Mouse (Mus musculus): ENCODE measurements at regions not wholly inside any gene's neighbourhood (a gene's known extent, or its start where the extent isn't known, plus 50 kb on each side); places are given as distances from the start of the nearest gene placed in this dataset.

DNA sequence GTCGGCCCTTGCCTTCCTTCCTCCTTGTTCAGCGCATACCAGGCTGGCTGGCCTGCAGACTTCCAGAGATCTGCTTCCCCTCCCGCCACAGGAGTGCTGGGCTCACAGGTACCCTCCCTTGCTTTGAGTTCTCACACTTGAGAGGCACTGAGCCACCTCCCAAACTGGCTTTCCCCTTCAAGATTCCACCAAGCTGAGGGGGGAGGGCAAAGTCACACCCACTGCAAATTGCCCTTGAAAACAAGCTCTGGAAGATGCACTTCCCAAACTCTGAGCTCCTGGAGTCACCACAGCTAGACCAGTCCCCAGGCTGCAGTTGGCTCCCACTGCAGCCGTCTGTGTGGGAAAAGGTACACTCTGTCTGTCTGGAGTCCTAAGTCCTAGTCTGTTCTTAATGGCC, 142.1 kb upstream of the Slc22a12 start:
- DNase-seq (ENCODE audit: low spot score) = no peak

DNA sequence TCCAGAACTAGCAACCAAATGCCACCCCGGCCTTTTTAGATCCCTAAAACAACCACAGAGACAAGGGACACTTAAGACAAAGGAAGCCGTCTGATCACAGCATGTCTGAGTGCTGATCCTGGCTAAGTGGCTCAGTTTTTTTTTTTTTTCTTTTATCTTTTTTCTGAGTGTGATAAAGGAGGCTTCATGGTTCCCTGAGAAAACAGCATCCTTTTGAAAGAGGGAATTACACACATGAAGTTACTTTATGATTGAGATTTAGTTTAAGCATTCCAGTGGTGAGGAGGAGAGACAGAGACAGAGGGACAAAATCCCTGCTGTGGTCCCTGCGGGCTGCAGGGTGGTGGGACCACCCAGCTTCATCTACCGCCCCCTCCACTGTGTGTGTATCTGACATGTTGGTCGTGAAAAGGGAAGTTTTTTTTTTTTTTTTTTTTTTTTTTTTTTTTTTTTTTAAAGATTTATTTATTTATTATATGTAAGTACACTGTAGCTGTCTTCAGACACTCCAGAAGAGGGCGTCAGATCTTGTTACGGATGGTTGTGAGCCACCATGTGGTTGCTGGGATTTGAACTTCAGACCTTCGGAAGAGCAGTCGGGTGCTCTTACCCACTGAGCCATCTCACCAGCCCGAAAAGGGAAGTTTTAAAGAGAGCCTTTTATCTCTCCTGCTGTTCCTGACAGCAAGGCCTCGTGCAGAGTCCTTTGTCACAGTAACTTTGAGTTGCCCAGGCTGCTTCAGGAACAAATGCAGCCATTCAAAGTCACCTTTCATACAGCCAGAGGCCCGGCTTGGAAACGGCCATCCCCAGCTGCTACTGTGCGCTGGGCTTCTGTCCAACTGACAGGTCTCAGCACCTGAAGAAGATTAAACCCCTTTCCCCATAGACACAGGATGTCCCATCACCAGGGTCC, 136.8 kb upstream of the Slc22a12 start:
- DNase-seq (ENCODE audit: low spot score) = no peak

DNA sequence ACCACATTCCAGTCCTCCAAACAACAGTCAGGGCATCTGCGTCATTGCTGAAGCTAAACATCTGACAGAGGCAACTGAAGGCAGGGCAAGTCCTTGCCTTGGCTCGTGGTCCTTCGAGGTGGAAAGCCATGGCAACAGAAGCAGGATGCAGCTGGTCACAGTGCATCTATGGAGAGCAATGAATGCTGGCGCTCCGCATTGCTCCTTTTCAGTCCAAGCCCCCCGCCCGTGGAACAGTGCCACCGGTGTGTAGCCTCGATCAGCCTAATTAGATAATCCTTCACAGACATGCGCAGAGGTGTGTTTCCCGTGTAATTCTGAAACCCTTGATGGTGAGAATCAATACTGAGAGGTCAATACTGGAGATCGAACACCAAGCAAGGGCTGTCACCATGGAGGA, 134.7 kb upstream of the Slc22a12 start:
- no peak for DNase-seq (ENCODE audit: low spot score)

DNA sequence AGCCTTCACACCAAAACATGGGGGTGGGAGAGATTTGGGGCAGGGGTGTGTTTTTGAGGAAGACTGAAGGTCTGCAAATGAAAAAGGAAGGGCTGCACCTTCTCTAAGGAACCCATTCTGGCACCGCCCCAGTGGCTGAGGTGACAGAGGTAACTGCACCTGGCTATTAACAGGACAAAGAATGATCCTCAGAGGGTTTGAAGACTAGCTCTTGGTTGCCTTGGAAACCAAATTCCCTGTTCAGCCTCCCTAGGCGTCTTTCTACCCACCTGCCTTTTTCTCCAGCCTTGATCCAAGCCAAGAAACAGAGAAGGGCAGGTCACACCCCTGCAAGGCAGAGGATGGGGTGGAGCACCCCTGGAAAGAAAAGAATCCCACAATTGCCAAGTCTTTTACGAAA, 132.8 kb upstream of the Slc22a12 start:
- DNase-seq (ENCODE audit: low spot score) = no peak

DNA sequence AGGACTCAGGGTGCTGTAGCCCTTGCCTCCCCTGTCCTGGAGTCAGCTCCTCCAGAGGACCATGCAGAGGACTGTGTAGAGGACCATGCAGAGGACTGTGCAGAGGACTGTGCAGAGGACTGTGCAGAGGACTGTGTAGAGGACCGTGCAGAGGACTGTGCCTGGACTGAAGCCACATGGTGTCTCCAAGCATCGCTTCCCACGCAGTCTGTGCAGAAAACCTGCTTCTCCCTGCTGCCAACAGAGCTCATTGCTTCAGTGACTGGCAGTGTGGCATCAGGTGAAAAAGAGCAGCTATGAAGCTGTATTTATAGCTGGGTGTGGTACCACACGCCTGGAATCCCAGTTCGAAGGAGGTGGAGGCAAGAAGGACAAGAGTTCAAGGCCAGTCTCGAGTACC, 128.9 kb upstream of the Slc22a12 start:
- DNase-seq (ENCODE audit: low spot score) = no peak

DNA sequence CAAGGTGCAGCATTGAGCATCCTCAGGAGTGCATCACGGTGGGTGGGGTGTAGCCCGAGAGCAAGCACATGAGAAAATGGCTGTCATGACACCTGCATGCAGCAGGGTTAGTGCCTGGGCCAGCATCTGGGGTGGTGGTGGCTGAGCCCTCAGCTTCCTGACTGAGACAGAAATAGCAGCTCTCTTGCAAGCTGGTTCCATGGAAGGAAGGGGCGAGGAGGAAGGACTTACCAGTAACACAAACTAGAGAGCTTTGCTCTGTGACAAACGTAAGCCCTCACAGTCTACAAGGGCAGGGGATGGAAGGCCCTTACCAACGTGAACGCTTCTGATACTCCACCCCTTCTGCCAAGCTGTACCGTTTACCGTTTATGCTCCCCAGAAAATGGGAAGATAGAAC, 127.0 kb upstream of the Slc22a12 start:
- no peak for DNase-seq (ENCODE audit: low spot score)

DNA sequence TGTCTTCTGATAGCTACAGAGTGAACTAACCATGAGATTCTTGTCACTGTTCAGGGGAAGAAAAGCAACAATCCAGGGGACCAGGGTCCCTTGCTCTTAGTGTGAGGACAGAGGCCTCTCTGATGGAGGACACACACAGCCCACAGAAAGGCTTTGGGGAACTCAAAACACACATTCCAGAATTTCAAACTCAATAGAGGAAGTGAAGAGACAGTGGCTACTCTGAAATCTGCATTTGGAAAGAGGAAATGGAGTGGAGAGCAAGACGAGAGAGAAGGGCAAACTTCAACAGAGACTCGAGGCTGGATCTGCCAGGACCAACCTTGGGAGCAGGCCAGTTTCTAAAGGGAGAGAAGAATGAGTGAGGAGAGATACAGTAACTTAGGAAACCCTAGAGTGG, 125.7 kb upstream of the Slc22a12 start:
- DNase-seq (ENCODE audit: low spot score) = no peak

DNA sequence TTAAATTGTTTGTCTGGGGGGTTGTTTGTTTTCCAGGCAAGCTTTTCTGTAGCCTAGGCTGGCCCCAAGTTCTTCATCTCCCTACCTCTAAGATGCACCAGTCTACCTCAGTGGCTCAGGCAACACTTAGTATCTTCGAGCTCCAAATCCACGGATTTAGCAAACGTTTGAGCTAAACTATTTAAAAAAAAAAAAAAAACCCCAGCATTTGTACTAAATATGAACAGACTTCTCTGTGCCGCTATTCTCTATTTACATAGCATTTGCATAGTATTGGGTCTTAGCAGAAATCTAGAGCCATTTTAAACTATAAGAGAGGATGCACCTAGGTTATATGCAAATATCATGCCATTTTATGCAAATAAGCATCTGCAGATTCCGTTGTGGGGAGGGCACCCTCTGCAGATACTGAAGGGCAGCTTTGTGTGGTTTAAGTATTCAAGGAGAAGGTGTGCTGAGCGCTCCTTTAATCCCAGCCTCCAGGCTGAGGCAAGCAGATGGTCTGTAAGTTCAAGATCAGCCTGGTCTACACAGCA, 123.4 kb upstream of the Slc22a12 start:
- DNase-seq (ENCODE audit: low spot score) = no peak

DNA sequence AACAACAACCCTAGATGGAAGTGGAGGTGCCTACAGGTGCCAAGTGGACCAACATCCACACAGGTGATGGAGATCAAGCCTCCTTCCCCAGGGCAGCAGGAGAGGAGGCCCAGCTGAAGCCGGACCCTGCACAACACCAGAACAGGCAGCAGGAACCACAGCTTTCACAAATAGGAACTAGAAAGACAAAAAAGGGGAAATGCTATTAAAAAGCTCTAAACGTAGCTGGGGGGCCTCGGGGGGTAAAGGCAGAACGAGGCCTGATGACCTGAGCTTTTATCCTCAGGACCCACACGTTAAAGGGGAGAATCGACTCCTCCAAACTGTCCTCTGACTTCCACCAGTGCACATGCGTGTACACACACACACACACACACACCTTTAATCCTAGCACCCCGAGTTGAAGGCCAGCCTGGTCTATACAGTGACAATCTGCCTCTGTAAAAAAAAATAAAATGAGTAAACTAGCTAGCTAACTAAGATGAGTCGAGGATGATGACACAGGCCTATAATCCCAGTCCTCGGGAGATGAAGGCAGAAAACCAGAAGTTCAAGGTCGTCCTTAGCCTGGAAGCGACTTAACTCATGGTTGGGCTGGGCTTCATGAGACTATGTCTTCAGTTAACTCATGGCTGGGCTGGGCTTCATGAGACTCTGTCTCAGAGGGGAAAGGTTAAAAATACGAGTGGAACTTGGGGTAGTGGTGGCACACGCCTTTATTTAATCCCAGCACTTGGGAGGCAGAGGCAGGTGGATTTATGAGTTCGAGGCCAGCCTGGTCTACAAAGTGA, 122.6 kb upstream of the Slc22a12 start:
- no peak for DNase-seq (ENCODE audit: low spot score)

DNA sequence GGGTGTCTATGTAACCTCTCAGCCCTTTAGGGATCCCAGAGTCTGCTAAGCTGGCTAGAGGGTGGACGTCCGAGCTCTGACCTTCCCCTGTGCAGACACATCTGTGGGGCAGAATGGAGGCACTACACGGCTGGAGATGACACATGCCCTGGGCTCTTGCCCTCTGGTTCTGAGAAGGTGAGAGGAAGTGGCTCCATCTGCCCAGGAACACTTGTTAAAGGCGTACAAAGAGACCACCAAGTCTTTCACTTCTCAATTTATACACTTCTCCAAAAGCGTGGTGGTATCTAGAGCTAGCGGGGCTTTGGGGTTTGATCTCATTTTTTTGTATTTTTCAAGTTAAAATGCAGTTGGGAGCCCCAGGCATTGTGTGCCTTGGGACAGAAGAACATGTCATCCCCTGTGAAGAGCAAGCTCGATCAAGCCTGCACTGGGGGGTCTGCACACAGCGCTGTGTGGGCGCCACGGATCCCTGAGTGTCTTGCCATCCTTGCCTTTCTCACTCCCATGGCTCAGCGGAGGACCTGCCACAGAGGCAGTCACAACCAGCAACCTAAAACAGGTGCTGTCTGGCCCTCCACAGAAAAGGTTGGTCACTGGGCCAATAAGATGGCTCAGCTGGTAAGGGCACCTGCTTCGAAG, 121.6 kb upstream of the Slc22a12 start:
- no peak for DNase-seq (ENCODE audit: low spot score)

DNA sequence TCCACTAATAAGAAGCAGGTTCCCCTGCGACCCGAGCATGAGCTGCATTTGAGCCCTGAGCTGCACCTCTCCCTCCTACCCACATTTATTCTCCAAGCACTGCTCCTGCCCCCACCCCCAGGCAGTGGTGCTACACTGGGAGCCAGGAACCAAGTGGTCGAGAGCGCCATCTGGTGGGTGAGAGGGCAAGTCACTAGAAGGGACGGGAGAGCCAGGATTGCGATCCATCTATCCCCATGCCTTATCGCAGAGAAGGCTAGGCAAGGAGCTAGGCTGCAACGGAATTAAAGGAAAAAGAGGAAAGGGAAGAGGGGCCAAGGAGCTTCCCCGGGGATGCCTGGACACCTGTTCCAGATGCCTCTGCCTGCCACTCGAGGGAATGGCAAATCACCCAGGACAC, 120.6 kb upstream of the Slc22a12 start:
- DNase-seq (ENCODE audit: low spot score) = peak; percentile 94

DNA sequence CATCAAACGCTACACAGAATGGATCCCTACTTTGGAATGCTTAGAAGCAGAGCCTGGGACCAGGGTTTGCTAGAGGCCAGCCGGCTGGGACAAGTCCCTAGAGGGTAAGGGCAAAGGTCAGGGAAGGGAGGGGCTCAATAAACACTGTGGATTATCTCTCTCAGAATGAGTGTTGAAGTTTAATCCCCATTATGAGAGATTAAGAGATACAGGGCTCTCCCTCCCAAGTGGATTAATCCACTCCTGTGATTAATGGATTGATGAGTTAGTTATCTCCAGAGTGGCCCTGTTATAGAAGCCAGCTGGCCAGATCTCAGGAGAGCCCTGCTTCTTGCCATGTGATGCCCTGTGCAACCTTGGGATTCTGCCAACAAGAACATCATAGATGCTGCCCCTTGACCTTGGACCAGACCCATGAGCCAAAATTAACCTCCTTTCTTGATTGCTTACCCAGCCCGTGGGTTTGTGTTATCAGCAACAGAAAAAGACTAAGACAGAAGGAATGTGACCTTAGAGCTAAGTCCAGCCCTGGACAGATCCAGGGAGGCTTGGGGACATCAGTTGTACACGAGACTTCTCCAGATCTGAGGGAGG, 119.6 kb upstream of the Slc22a12 start:
- DNase-seq (ENCODE audit: low spot score) = no peak

DNA sequence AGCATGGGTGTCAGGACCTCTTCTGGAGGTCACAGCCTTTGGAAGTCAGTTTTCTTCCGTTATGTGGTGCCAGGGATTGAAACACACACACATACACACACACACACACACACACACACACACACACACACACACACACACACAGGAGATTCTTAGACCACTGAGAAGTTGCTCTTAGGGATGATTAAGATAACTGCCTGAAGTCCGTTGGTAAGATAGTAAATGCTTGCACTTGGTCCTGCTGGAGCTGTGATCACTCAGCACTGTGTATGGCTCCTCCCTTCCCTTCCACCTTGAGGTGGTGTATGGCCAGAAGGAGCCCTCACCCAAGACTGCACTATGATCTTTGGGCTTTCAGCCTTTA, 118.7 kb upstream of the Slc22a12 start:
- DNase-seq (ENCODE audit: low spot score) = no peak

DNA sequence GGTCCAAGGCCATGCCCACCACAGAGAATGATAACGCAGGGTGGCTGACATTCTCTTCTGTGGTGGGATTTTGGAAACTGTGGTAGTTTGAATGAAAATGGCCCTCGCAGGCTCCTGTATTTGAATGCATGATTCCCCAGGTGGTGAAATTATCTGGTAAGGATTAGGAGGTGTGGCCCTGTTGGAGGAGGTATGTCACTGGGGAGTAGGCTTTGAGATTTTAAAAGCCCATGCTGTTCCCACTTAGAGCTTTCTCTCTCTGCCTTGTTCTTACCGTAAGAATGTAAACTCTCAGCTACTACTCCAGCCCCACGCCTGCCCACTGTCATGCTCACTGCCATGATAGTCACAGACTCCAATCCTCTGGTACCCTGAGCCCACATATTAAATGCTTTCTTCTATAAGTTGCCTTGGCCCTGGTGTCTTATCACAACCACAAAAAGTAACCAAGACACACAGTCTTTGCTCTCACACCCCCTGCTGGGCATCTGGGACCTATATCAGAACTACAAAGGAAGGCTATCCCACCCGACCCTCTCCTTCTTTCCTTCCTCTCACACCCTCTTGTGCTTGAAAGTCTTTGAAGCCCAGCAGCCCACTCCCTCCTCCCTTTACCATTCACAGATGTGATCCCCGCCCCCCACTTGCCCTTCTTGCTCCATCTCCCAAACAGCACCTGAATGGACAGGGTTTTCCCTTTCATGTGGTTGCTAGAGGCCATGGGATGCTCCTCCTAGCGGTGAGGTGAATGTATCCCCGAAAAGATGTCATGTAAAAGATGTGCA, 118.1 kb upstream of the Slc22a12 start:
- no peak for DNase-seq (ENCODE audit: low spot score)

DNA sequence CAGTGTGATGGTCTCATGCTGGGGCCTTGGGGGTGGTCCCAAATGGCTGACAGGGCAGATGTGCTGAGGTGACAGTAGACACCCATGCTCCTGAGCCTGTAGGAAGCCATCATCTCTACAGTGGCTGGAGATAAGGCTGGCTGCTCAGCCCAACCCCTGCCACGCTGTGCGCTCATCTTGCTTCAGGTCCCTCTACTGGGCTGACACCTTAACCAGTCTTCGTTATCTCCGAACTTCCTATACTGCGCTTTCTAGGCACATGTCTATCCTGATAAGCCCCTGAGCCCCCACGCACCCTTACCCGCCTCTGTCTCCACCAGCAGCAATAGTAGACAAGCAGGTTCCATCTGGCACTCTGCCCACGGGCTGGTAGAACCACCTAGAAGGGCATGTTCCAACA, 117.3 kb upstream of the Slc22a12 start:
- DNase-seq (ENCODE audit: low spot score) = no peak

DNA sequence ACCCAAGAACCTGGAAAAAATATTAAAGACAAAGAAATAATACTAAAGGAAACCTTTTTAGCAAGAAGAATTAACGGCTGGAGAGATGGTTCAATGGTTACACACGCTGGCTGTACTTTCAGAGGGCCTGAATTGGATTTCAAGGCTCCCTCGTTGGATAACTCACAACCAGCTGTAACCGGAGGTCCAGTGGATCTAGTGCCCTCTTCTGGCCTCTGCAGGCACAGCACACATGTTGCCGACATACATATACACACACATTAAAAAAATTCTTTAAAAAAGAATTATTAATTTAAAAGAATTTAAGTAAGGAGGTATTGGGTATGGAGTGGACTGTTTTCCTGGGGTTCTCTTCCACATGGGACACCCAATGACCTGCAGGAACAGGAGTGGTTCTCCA, 111.7 kb upstream of the Slc22a12 start:
- no peak for DNase-seq (ENCODE audit: low spot score)

DNA sequence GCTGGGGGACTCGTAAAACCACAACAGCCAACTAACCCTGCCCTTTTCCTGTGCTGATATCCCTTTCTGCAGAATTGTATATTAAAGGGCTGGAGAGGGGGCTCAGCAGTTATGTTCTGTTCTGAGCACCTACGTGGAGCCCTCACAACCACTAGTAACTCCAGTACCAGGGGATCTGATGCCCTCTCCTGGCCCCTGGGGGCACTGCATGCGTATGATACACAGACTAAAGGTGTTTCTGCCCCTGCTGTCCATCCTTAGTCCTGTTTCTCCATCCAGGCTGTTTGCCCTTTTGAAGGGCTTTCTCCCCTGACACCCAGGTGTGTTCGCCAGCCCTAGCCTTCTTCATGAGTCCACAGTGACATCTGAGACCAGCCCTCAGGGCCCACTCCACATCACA, 109.9 kb upstream of the Slc22a12 start:
- DNase-seq (ENCODE audit: low spot score) = no peak

DNA sequence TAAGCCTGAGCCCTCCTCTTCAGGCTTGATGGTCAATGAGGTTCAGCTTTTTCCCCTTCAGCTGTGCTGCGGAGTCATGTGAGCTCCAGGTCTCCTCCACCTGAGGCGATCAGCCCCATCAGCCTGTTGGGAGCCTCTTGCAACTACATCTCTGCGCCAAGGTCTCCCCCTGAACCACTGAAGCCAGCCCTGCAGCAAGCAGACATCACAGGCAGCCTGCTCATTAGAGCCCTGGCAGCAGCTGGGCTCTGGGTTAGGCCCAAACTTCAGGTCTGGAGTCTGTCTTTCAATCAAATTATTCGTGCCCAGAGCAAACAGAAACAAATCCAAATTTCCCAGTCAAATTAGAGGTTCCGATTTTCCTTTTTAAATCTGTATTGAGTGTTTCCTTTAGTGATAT, 108.4 kb upstream of the Slc22a12 start:
- no peak for DNase-seq (ENCODE audit: low spot score)

DNA sequence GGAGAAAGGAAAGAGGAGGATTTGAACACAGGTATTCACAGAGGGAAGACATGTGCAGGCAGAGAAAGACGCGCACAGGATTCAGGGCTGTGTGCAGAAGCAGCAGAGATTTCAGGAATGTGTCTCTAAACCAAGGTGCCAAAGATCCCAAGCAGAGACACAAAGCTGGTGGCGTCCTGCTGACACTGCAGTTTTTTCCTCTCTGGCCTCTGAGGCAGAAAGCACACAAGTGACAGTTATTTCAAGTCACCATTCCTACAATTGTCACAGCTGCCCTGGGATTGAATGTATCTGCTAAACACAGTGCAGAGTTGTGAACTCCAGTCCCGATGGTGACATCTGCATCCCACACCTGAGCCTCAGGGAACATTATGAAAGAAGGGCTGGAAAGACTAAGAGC, 107.1 kb upstream of the Slc22a12 start:
- no peak for DNase-seq (ENCODE audit: low spot score)

DNA sequence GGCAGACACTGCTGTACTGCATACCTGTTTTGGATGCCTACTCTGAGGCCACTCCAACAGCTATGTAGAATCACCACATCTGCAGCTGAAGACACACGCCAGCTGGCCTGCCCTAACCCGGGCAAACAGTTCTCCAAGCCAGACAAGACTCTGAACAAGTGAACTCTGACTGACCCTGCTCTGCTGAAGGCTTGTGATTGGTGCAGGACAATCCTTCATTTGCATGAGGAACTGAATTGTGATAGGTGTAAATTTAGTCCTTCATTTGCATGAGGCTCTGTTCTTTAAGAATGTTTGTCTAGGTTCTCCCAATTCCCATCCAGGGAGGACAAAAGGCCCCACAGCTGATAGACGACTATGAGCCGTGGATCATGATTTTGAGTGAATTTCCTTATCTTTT, 104.9 kb upstream of the Slc22a12 start:
- no peak for DNase-seq (ENCODE audit: low spot score)

DNA sequence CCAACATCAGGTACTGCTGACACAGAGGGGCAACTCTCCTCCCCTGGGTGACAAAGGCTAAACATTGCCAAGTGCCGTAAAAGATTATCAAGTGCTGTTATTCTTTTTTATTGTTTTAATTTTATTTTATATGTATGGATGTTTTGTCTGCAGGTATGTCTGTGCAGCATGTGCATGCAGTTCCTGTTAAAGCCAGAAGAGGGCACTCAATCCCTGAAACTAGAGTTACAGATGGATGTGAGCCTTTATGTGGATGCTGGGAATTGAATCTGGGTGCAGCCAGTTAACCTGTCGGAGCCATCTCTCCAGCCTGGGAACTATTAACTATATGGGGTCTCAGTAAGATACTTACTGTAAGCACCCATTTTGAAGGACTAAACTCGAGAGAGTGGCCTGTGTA, 104.4 kb upstream of the Slc22a12 start:
- no peak for DNase-seq (ENCODE audit: low spot score)

DNA sequence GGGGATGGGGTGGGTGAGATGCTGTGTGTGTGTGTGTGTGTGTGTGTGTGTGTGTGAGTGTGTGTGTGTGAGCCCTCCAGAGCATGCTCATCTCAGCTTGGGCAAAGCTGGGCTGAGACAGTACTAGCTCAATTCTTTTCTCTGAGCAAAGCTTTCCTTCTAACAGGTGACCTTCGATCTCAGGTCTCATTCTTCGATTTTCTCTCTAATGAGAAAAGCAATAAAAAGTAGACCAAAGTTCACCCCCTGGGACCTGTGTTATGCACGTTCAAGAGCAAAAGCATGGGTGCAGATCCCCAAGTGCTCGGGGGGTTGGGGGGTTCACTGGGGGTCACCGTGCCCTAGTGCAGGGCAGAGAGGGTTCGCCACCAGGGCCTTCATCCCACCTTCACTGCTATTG, 103.1 kb upstream of the Slc22a12 start:
- no peak for DNase-seq (ENCODE audit: low spot score)

Measured in testis, postnatal 10 days (tissue).